Mouse (Mus musculus): ENCODE measurements around the gene Arglu1. TPM values are rescaled to one million over a fixed set of nuclear protein-coding genes. Genes with fewer than 3 reads are reported as not detected.

The Arglu1 gene
- polyA plus RNA-seq, 1 experiment from 2014 or later: 192 TPM

DNA sequence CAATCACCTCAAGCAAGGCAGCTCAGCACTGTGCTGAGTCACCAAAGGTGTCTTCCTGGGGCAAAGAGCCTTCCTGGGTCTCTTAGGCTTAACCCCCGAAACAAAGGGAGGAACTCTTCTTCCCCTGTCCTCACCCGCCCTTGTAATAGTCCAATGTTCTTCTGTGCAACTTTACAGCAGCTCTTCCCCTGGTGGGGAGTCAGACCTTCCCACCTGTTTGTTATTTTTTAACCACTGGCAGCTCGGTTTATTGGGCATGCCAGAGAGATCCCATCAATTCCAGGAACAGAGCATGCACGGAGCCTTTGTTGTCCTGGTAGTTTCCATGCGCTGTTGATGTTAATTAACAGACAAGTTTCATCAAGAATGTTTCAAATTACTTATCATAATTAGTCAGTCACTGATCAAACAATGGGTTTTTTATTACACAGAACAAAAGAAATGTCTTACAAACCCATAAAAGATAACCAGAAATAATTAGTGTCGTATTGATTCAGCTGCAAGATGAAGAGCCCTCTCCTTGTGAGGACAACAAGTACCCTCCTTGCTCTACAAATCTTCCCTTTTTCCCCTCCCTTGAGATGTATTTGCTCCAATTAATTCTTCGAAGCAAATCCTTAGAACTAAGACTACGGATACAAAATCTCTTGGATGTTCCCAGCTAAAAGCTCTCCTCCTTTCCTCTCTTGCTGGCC is 50.6 kb downstream of the Arglu1 start:
- no peaks in the 10 kb centered on the region for H3K27me3 ChIP-seq (replicated peaks; ENCODE audit: control insufficient read depth, insufficient read depth, low read length)
- H3K4me3 ChIP-seq (replicated peaks; ENCODE audit: low read length): no peak overlapping the region
- peak overlapping the region; percentile 11 for H3K4me2 ChIP-seq (ENCODE audit: low read length)
- peaks cover 69% of the 10 kb centered on the region for H3K4me1 ChIP-seq (replicated peaks; ENCODE audit: control insufficient read depth, insufficient read depth, low read length)
- H3K27ac ChIP-seq (ENCODE audit: low read length): peak overlapping the region; percentile 63
- 0 out of 2 replicates have a peak, but pooled peaks cover 3% of the 10 kb centered on the region for H3K36me3 ChIP-seq (ENCODE audit: control insufficient read depth, insufficient read depth)
- ATAC-seq: no peak
- H3K9ac ChIP-seq (replicated peaks; ENCODE audit: low read depth, low read length): no peak overlapping the region
- 16% methylated on average over 8 of the region's 8 CpGs for WGBS
- no peaks in the 10 kb centered on the region for H3K9me3 ChIP-seq (ENCODE audit: control insufficient read depth, low read length)

DNA sequence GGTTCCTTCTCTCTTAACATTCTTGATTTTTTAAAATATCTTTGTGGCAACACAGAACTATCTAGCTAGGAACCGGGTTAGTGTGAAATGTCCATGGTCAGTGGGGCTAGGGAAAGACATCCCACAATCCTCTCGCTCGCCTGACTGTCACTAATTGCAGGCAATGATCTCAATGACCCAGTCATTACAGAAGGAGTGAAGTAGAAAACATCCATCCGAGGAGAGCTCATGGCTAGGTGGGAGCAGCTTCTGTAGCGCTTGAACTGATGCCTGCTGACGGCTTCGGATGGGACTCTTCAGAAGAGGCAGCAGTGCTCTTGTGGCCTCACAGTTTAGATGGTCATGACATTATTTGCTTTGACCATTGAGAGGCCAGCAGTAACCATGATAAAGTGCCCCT is 58.9 kb downstream of the Arglu1 start:
- 73% methylated on average over 7 of the region's 7 CpGs for WGBS
- no peak overlapping the region for H3K27ac ChIP-seq (ENCODE audit: low read length)

DNA sequence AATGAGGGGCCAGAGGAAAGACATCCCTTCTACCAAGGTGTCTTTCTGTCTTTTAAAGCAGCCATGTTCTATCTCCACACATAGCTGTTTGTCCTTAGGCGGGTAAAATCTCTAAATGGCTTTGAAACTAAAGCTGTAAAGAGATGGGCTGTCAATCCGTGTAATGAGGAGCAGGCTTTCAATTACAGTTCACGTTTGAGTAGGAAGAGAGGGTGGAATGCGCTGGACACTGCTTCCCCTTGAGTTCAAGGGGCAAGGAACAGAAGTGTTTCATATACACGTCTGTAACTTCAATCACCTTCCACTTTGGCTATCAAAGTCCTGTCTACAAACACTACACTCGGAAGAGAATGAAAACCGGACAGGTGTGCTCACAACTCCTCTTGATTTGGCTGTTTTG is 66.3 kb downstream of the Arglu1 start:
- Histone ChIP-seq H3K4me1 (replicated peaks; ENCODE audit: control insufficient read depth, insufficient read depth, low read length) (peaks cover 59% of the 10 kb centered on the region), H3K9me3 (ENCODE audit: control insufficient read depth, low read length) (0 out of 2 replicates have a peak, but pooled peaks cover 2% of the 10 kb centered on the region), H3K4me2 (ENCODE audit: low read length) (no peak overlapping the region), H3K4me3 (replicated peaks; ENCODE audit: low read length) (no peak overlapping the region), H3K9ac (replicated peaks; ENCODE audit: low read depth, low read length) (no peak overlapping the region), H3K27me3 (replicated peaks; ENCODE audit: control insufficient read depth, insufficient read depth, low read length) (no peaks in the 10 kb centered on the region), H3K36me3 (ENCODE audit: control insufficient read depth, insufficient read depth) (peaks cover 16% of the 10 kb centered on the region), H3K27ac (ENCODE audit: low read length) (peak overlapping the region; percentile 84)
- ATAC-seq: no peak
- WGBS: 47% methylated on average over 7 of the region's 7 CpGs

More for the DNA sequence above, 58.9 kb downstream of the Arglu1 start:
- peaks cover 45% of the 10 kb centered on the region for H3K4me1 ChIP-seq (replicated peaks; ENCODE audit: control insufficient read depth, insufficient read depth, low read length)
- no peak overlapping the region for H3K4me2 ChIP-seq (ENCODE audit: low read length)
- no peaks in the 10 kb centered on the region for H3K27me3 ChIP-seq (replicated peaks; ENCODE audit: control insufficient read depth, insufficient read depth, low read length)
- no peak for ATAC-seq
- H3K36me3 ChIP-seq (ENCODE audit: control insufficient read depth, insufficient read depth): peaks cover 2% of the 10 kb centered on the region; the same call in 1 of the 2 replicates
- no peaks in the 10 kb centered on the region for H3K9me3 ChIP-seq (ENCODE audit: control insufficient read depth, low read length)
- no peak overlapping the region for H3K9ac ChIP-seq (replicated peaks; ENCODE audit: low read depth, low read length)
- H3K4me3 ChIP-seq (replicated peaks; ENCODE audit: low read length): no peak overlapping the region

DNA sequence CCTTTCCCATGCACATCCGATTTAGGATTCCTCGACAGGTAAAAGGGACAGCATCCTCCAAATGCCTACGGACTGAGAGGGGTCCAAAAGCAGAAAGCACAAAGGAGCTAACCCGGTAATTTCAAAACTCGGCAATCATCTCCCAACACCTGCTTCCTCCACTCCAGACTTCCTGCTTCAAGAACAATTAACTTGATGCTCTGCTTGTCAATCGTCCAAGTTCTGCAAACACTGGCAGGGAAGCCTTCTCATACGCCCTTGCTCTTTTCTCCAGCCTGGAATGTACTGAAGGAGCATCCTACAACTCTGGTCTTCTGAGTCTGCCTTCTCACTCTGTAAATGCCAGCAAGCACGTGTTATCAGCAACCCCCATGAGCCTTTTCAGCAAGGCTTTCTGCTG is 66.8 kb downstream of the Arglu1 start:
- H3K4me1 ChIP-seq (replicated peaks; ENCODE audit: control insufficient read depth, insufficient read depth, low read length): peaks cover 63% of the 10 kb centered on the region
- H3K27me3 ChIP-seq (replicated peaks; ENCODE audit: control insufficient read depth, insufficient read depth, low read length): no peaks in the 10 kb centered on the region
- H3K9me3 ChIP-seq (ENCODE audit: control insufficient read depth, low read length): 0 out of 2 replicates have a peak, but pooled peaks cover 2% of the 10 kb centered on the region
- no peak overlapping the region; the same call in 1 of the 2 replicates for H3K4me2 ChIP-seq (ENCODE audit: low read length)
- no peak overlapping the region for H3K9ac ChIP-seq (replicated peaks; ENCODE audit: low read depth, low read length)
- H3K36me3 ChIP-seq (ENCODE audit: control insufficient read depth, insufficient read depth): peaks cover 16% of the 10 kb centered on the region
- 43% methylated on average over 8 of the region's 8 CpGs for WGBS
- ATAC-seq: no peak
- peak overlapping the region; percentile 84 for H3K27ac ChIP-seq (ENCODE audit: low read length)
- no peak overlapping the region for H3K4me3 ChIP-seq (replicated peaks; ENCODE audit: low read length)

DNA sequence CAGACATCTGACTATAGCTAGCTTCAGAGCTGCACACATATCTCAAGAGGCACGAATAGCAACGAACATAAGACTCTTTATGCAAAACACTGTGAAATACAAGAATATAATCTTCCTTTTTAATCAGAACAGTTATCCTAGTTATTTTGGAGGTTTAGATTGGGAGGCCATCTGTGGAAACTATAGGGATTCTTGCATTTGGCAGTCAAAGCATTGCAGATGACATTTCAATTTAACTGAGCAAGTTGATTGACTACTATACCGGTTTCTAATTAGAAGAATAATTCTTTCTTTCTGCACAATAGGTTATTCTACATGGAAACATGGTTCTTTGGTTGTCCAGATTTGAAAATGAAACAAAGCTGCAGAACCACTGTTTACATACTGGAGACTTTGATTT is 67.8 kb downstream of the Arglu1 start:
- Histone ChIP-seq H3K36me3 (ENCODE audit: control insufficient read depth, insufficient read depth) (peaks cover 17% of the 10 kb centered on the region), H3K9ac (replicated peaks; ENCODE audit: low read depth, low read length) (no peak overlapping the region), H3K27ac (ENCODE audit: low read length) (peak overlapping the region; percentile 84), H3K9me3 (ENCODE audit: control insufficient read depth, low read length) (0 out of 2 replicates have a peak, but pooled peaks cover 2% of the 10 kb centered on the region), H3K4me2 (ENCODE audit: low read length) (peak overlapping the region; percentile 4; the same call in 1 of the 2 replicates), H3K4me3 (replicated peaks; ENCODE audit: low read length) (no peak overlapping the region), H3K4me1 (replicated peaks; ENCODE audit: control insufficient read depth, insufficient read depth, low read length) (peaks cover 65% of the 10 kb centered on the region), H3K27me3 (replicated peaks; ENCODE audit: control insufficient read depth, insufficient read depth, low read length) (no peaks in the 10 kb centered on the region)
- 38% methylated on average over 3 of the region's 3 CpGs for WGBS
- no peak for ATAC-seq

DNA sequence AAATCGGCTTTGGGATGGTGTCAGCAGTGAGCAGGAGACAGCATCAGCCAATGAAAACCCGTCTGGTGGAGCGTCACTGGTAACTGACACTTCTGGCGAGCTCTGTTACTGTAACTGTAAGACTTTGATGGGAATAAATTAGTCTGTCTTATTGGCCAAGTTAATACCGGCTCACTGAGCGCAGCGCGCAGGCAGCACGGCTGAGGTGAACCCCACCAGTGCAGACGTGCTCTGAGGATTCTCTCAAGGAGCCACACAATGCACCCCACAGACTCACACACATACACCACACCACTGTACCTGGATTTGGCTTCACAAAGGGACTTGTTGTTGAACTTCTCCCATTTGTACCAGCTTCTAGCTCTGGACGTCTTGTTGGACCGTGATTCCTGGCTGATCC is 68.3 kb downstream of the Arglu1 start:
- H3K4me3 ChIP-seq (replicated peaks; ENCODE audit: low read length): no peak overlapping the region
- peak; percentile 47 for ATAC-seq
- 39% methylated on average over 12 of the region's 12 CpGs for WGBS
- H3K36me3 ChIP-seq (ENCODE audit: control insufficient read depth, insufficient read depth): peaks cover 17% of the 10 kb centered on the region
- 0 out of 2 replicates have a peak, but pooled peaks cover 2% of the 10 kb centered on the region for H3K9me3 ChIP-seq (ENCODE audit: control insufficient read depth, low read length)
- peak overlapping the region; percentile 4; the same call in 1 of the 2 replicates for H3K4me2 ChIP-seq (ENCODE audit: low read length)
- H3K4me1 ChIP-seq (replicated peaks; ENCODE audit: control insufficient read depth, insufficient read depth, low read length): peaks cover 65% of the 10 kb centered on the region
- peak overlapping the region; percentile 84 for H3K27ac ChIP-seq (ENCODE audit: low read length)
- no peak overlapping the region for H3K9ac ChIP-seq (replicated peaks; ENCODE audit: low read depth, low read length)
- H3K27me3 ChIP-seq (replicated peaks; ENCODE audit: control insufficient read depth, insufficient read depth, low read length): no peaks in the 10 kb centered on the region

DNA sequence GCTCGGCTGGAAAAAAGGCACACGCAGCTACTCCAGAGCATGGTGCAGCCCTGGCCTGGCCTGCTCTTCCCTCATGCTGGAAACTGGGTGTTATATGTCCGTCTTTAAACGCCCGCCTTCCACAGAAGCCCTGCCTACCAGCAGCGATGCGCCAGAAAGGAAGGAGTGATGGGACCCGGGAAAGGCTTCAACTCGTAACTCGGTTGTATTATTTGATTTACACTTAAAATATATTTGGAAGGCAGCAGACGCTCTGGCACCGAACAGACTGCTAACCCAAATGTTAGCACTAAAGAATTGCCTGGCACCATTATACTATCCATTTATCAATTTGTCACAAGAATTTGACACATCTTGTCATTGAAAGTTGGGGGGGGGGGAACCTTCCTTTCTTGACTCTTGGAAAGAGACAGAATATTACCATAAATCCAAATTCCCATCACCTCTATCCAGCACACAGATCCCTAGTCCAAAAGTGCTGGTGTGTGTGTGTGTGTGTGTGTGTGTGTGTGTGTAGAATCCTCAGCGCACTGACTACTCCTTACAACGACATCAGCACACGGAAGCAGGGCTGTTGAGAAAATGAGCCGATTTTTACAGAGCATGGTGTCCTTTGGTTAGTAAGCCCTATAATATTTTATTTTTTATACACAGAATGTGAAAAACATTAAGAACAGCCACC is 68.9 kb downstream of the Arglu1 start:
- Histone ChIP-seq H3K4me1 (replicated peaks; ENCODE audit: control insufficient read depth, insufficient read depth, low read length) (peaks cover 65% of the 10 kb centered on the region), H3K27ac (ENCODE audit: low read length) (peak overlapping the region; percentile 88), H3K4me3 (replicated peaks; ENCODE audit: low read length) (no peak overlapping the region), H3K4me2 (ENCODE audit: low read length) (peak overlapping the region; percentile 17; the same call in 1 of the 2 replicates), H3K9me3 (ENCODE audit: control insufficient read depth, low read length) (0 out of 2 replicates have a peak, but pooled peaks cover 2% of the 10 kb centered on the region), H3K36me3 (ENCODE audit: control insufficient read depth, insufficient read depth) (peaks cover 17% of the 10 kb centered on the region), H3K27me3 (replicated peaks; ENCODE audit: control insufficient read depth, insufficient read depth, low read length) (no peaks in the 10 kb centered on the region), H3K9ac (replicated peaks; ENCODE audit: low read depth, low read length) (peak overlapping the region; percentile 8; the same call in 1 of the 2 replicates)
- ATAC-seq: peak; percentile 71
- 57% methylated on average over 16 of the region's 16 CpGs for WGBS

DNA sequence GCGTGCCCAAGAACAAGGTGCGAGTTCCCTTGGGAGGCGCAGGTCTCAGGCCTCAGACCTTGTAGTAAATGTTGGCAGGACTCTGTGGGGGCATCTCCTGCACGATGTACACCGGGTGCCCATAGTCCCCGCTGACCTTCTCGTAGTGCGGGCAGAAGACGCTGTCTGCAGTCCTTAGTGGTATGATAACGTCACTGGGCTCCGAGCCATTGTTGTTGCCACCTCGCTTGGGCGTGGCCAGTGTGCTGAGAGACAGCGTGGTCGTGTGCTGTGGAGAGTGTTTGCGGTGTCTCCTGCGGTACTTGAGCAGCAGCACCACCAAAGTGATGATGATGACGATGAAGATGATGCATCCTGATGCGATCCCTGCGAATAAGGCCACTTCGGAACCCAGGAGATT is 69.8 kb downstream of the Arglu1 start:
- Histone ChIP-seq H3K9ac (replicated peaks; ENCODE audit: low read depth, low read length) (peak overlapping the region; percentile 26; the same call in 1 of the 2 replicates), H3K4me1 (replicated peaks; ENCODE audit: control insufficient read depth, insufficient read depth, low read length) (peaks cover 65% of the 10 kb centered on the region), H3K27me3 (replicated peaks; ENCODE audit: control insufficient read depth, insufficient read depth, low read length) (no peaks in the 10 kb centered on the region), H3K36me3 (ENCODE audit: control insufficient read depth, insufficient read depth) (peaks cover 17% of the 10 kb centered on the region), H3K4me2 (ENCODE audit: low read length) (peak overlapping the region; percentile 17), H3K9me3 (ENCODE audit: control insufficient read depth, low read length) (no peaks in the 10 kb centered on the region), H3K27ac (ENCODE audit: low read length) (peak overlapping the region; percentile 88), H3K4me3 (replicated peaks; ENCODE audit: low read length) (no peak overlapping the region; the same call in 1 of the 2 replicates)
- ATAC-seq: 0 out of 2 replicates have a peak, but pooled peaks have one; percentile 1
- WGBS: 77% methylated on average over 21 of the region's 21 CpGs

Data from forebrain, embryonic 16.5 days (tissue).